Mouse (Mus musculus) MEL (cell line): ENCODE results near the gene Nr5a2. TPM values are rescaled to one million over a fixed set of nuclear protein-coding genes. Genes with fewer than 3 reads are reported as not detected.

ENCODE experiments used
- DNase-seq: peaks from one replicate; pipeline ENCODE4 v3.0.0; 2011; ENCODE audit warnings: low read depth, low spot score
- H3K27ac ChIP-seq: 2 replicates; pipeline ENCODE4 v1.5.1; 2012; ENCODE audit warnings: low read depth, mild to moderate bottlenecking, control low read depth, low read length, moderate library complexity; ENCODE audit not compliant: control insufficient read depth
- H3K27me3 ChIP-seq, 2 experiments: fragments of 150-350 bp in 1 of 2; sonication (generic) in 1 of 2; 2 replicates each; pipeline ENCODE4 v1.6.1; 2012; ENCODE audit warnings: low read length in 2 of 2, mild to moderate bottlenecking in 2 of 2, improper control_type of control experiment in 1 of 2, moderate library complexity in 1 of 2; ENCODE audit not compliant: insufficient read depth in 2 of 2, control insufficient read depth in 1 of 2
- H3K36me3 ChIP-seq, 2 experiments: 2 replicates each; pipeline ENCODE4 v1.6.1; 2012 to 2014; ENCODE audit warnings: low read length in 2 of 2, improper control_type of control experiment in 1 of 2, inconsistent platforms in 1 of 2, mild to moderate bottlenecking in 1 of 2; ENCODE audit not compliant: insufficient read depth in 2 of 2, control insufficient read depth in 1 of 2
- H3K4me1 ChIP-seq, 2 experiments: fragments of 150-350 bp in 1 of 2; sonication (generic) in 1 of 2; 2 replicates each; pipeline ENCODE4 v1.6.1; 2012; ENCODE audit warnings: low read length in 2 of 2, improper control_type of control experiment in 1 of 2, mild to moderate bottlenecking in 1 of 2; ENCODE audit not compliant: insufficient read depth in 2 of 2, control insufficient read depth in 1 of 2
- H3K4me3 ChIP-seq, 2 experiments: fragments of 150-350 bp in 1 of 2; sonication (generic) in 1 of 2; 2 replicates each; pipeline ENCODE4 v1.5.1; 2012; ENCODE audit warnings: low read depth in 2 of 2, low read length in 2 of 2, mild to moderate bottlenecking in 2 of 2, moderate library complexity in 2 of 2, control low read depth in 1 of 2, improper control_type of control experiment in 1 of 2; ENCODE audit not compliant: control insufficient read depth in 1 of 2, insufficient read depth in 1 of 2
- H3K79me2 ChIP-seq: 2 replicates; pipeline ENCODE4 v1.6.1; 2012; ENCODE audit warnings: mild to moderate bottlenecking, low read length, moderate library complexity; ENCODE audit not compliant: control insufficient read depth, poor library complexity, insufficient read depth
- H3K9ac ChIP-seq: 2 replicates; pipeline ENCODE4 v1.6.1; 2012; ENCODE audit warnings: low read depth, mild to moderate bottlenecking, control low read depth, low read length, moderate library complexity; ENCODE audit not compliant: control insufficient read depth, poor library complexity, severe bottlenecking
- H3K9me3 ChIP-seq: fragments of 150-350 bp; sonication (generic); replicated peaks from 2 replicates; pipeline ENCODE4 v1.6.1; 2012; ENCODE audit warnings: mild to moderate bottlenecking, low read length, improper control_type of control experiment, moderate library complexity; ENCODE audit not compliant: insufficient read depth
- BHLHE40 ChIP-seq: IDR thresholded peaks from 2 replicates; pipeline ENCODE4 v1.6.1; 2012; ENCODE audit warnings: low read depth, mild to moderate bottlenecking, inconsistent platforms, low read length, improper control_type of control experiment, borderline replicate concordance
- CHD1 ChIP-seq: IDR thresholded peaks from 2 replicates; pipeline ENCODE4 v1.6.1; 2012; ENCODE audit warnings: low read depth, mild to moderate bottlenecking, inconsistent platforms, low read length, improper control_type of control experiment
- ELF1 ChIP-seq: IDR thresholded peaks from 2 replicates; pipeline ENCODE4 v1.6.1; 2014; ENCODE audit warnings: low read depth, mild to moderate bottlenecking, inconsistent platforms, low read length, improper control_type of control experiment, moderate library complexity
- EP300 ChIP-seq, 2 experiments: IDR thresholded peaks; 2 replicates each; pipeline ENCODE4 v1.6.1; 2011; ENCODE audit warnings: improper control_type of control experiment in 2 of 2, low read length in 2 of 2, low read depth in 1 of 2, mild to moderate bottlenecking in 1 of 2
- JUND ChIP-seq: IDR thresholded peaks from 2 replicates; pipeline ENCODE4 v1.6.1; 2011; ENCODE audit warnings: low read depth, mild to moderate bottlenecking, improper control_type of control experiment, low read length
- MAX ChIP-seq: IDR thresholded peaks from 2 replicates; pipeline ENCODE4 v1.6.1; 2011; ENCODE audit warnings: low read length, improper control_type of control experiment
- MEF2A ChIP-seq: IDR thresholded peaks from 2 replicates; pipeline ENCODE4 v1.6.1; 2014; ENCODE audit warnings: low read depth, mild to moderate bottlenecking, inconsistent platforms, low read length, improper control_type of control experiment; ENCODE audit not compliant: poor library complexity, insufficient replicate concordance, severe bottlenecking; ENCODE audit errors: extremely low read depth
- MYB ChIP-seq: IDR thresholded peaks from 2 replicates; pipeline ENCODE4 v1.6.1; 2011; ENCODE audit warnings: mild to moderate bottlenecking, low read depth, low read length, improper control_type of control experiment
- MYC ChIP-seq: IDR thresholded peaks from 2 replicates; pipeline ENCODE4 v1.6.1; 2011; ENCODE audit warnings: low read depth, mild to moderate bottlenecking, low read length, improper control_type of control experiment, moderate library complexity
- NELFE ChIP-seq: IDR thresholded peaks from 2 replicates; pipeline ENCODE4 v1.6.1; 2011; ENCODE audit warnings: low read depth, low read length, improper control_type of control experiment
- NRF1 ChIP-seq: IDR thresholded peaks from 2 replicates; pipeline ENCODE4 v1.6.1; 2014; ENCODE audit warnings: low read depth, mild to moderate bottlenecking, inconsistent platforms, low read length, improper control_type of control experiment, moderate library complexity; ENCODE audit not compliant: poor library complexity, insufficient read depth, severe bottlenecking
- POLR2A ChIP-seq, 2 experiments: IDR thresholded peaks; 2 replicates each; pipeline ENCODE4 v1.6.1; 2011 to 2012; ENCODE audit warnings: low read length in 2 of 2, mild to moderate bottlenecking in 2 of 2, control low read depth in 1 of 2, improper control_type of control experiment in 1 of 2, low read depth in 1 of 2, moderate library complexity in 1 of 2; ENCODE audit not compliant: control insufficient read depth in 1 of 2, insufficient read depth in 1 of 2, poor library complexity in 1 of 2
- POLR2AphosphoS5 ChIP-seq: IDR thresholded peaks from 2 replicates; pipeline ENCODE4 v1.6.1; 2012; ENCODE audit warnings: low read depth, borderline replicate concordance, mild to moderate bottlenecking, inconsistent platforms, low read length, moderate library complexity, mixed read lengths
- RCOR1 ChIP-seq: IDR thresholded peaks from 2 replicates; pipeline ENCODE4 v1.6.1; 2012; ENCODE audit warnings: low read depth, mild to moderate bottlenecking, inconsistent platforms, low read length, improper control_type of control experiment
- SMC3 ChIP-seq: IDR thresholded peaks from 2 replicates; pipeline ENCODE4 v1.6.1; 2011; ENCODE audit warnings: low read depth, low read length, improper control_type of control experiment
- TAL1 ChIP-seq: IDR thresholded peaks from 2 replicates; pipeline ENCODE4 v1.6.1; 2012; ENCODE audit warnings: mild to moderate bottlenecking, inconsistent platforms, low read length, moderate library complexity, mixed read lengths
- USF1 ChIP-seq: IDR thresholded peaks from 2 replicates; pipeline ENCODE4 v1.6.1; 2014; ENCODE audit warnings: low read depth, mild to moderate bottlenecking, inconsistent platforms, low read length, improper control_type of control experiment, moderate library complexity
- USF2 ChIP-seq, 2 experiments: IDR thresholded peaks; 2 replicates each; pipeline ENCODE4 v1.6.1; 2011 to 2012; ENCODE audit warnings: improper control_type of control experiment in 2 of 2, low read length in 2 of 2, borderline replicate concordance in 1 of 2, inconsistent platforms in 1 of 2, low read depth in 1 of 2, mild to moderate bottlenecking in 1 of 2; ENCODE audit not compliant: insufficient read depth in 1 of 2
- ZKSCAN1 ChIP-seq: IDR thresholded peaks from 2 replicates; pipeline ENCODE4 v1.6.1; 2012; ENCODE audit warnings: low read depth, mild to moderate bottlenecking, inconsistent platforms, low read length, improper control_type of control experiment, moderate library complexity
- ZMIZ1 ChIP-seq: IDR thresholded peaks from 2 replicates; pipeline ENCODE4 v1.6.1; 2012; ENCODE audit warnings: low read depth, mild to moderate bottlenecking, inconsistent platforms, low read length, improper control_type of control experiment, moderate library complexity
- polyA plus RNA-seq, 2 experiments: library from polyadenylated mRNA; stranded (reverse) in 1 of 2; unstranded in 1 of 2; fragments of >175 nt in 1 of 2; fragments of >200 nt in 1 of 2; gene quantifications; 2 replicates each; pipeline versions ENCODE4 v1.2.1 to v1.2.4; 2012; ENCODE audit warnings: low replicate concordance in 2 of 2, low read depth in 1 of 2; ENCODE audit not compliant: insufficient read length in 2 of 2, insufficient read depth in 1 of 2, missing spikeins in 1 of 2
- total RNA-seq: library from RNA; depleted of rRNA; stranded (reverse); fragments of 300-350 nt; gene quantifications from 2 replicates; pipeline ENCODE4 v1.2.3, GENCODE M21; 2012

Nr5a2 gene
- total and polyA plus RNA-seq, 3 experiments, result 0.03 to 0.39 TPM; not detected in 1

- H3K36me3 ChIP-seq, result no peaks in the 10 kb centered on the region
- H3K4me3 ChIP-seq, result no peak overlapping the region
- H3K9ac ChIP-seq, result no peak overlapping the region
- H3K4me1 ChIP-seq, result no peaks in the 10 kb centered on the region
- H3K27ac ChIP-seq, result no peak overlapping the region
- H3K79me2 ChIP-seq, result no peaks in the 10 kb centered on the region
- no peak for DNase-seq
- H3K9me3 ChIP-seq, result no peaks in the 10 kb centered on the region
- H3K27me3 ChIP-seq, result no peaks in the 10 kb centered on the region
- TF ChIP-seq POLR2AphosphoS5 (no peak), EP300 (IDR thresholded peaks at IDR 0.05; ENCODE audit: low read depth in 1 of 2, low read length in 2 of 2) (no peak), NELFE (no peak), MEF2A (no peak), POLR2A (IDR thresholded peaks at IDR 0.05; ENCODE audit: control insufficient read depth in 1 of 2, insufficient read depth in 1 of 2, low read depth in 1 of 2, low read length in 2 of 2, poor library complexity in 1 of 2) (no peak), ZMIZ1 (no peak), JUND (no peak), SMC3 (no peak), MAX (no peak), ELF1 (no peak), ZKSCAN1 (no peak), NRF1 (no peak)
Measured at GRCm38 (mm10) chr1:136927428-136927827, 32.8 kb downstream of the Nr5a2 start.

- Histone ChIP-seq H3K79me2 (no peaks in the 10 kb centered on the region), H3K4me3 (no peak overlapping the region), H3K36me3 (no peaks in the 10 kb centered on the region), H3K9me3 (no peaks in the 10 kb centered on the region), H3K4me1 (no peaks in the 10 kb centered on the region), H3K27me3 (no peaks in the 10 kb centered on the region), H3K9ac (no peak overlapping the region), H3K27ac (no peak overlapping the region)
- no peak for DNase-seq
- TF ChIP-seq ZMIZ1 (no peak), EP300 (IDR thresholded peaks at IDR 0.05; ENCODE audit: low read depth in 1 of 2, low read length in 2 of 2) (no peak), CHD1 (no peak), POLR2AphosphoS5 (no peak), JUND (no peak), TAL1 (no peak), NELFE (no peak), MYC (no peak), BHLHE40 (no peak), USF1 (no peak), MYB (no peak), RCOR1 (no peak), USF2 (IDR thresholded peaks at IDR 0.05; ENCODE audit: borderline replicate concordance in 1 of 2, insufficient read depth in 1 of 2, low read depth in 1 of 2, low read length in 2 of 2) (no peak), ZKSCAN1 (no peak)
Measured at GRCm38 (mm10) chr1:136926026-136926425, 34.2 kb downstream of the Nr5a2 start.
